Mouse (Mus musculus): ENCODE measurements at regions not wholly inside any gene's neighbourhood (a gene's known extent, or its start where the extent isn't known, plus 50 kb on each side); places are given as distances from the start of the nearest gene placed in this dataset.
A peak's percentile ranks its signal among the peaks of the same experiment; 100 is the strongest.

- no peak for DNase-seq (ENCODE audit: low spot score)
These were observed 55.3 kb upstream of the Ccnd2 start for GRCm38 (mm10) chr6:127207308-127207707.

DNA sequence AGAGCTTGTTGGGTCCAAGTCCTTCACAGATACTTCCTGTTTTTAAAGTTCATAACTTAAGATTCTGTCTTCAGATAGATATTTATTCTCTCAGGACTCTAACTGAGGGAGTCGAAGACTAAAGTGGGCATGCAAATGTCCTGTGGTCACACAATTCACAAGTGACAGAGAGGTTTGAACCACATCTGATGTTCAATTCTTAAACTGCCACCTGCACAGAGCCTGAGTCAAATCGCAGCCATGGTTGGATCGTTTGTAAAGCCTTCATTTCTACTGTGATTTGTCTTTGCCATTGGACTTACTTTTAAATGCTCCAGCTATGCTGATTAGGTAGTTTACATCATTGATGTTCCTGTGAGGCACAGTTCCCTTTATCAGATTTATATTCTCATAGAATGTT lies 61.4 kb upstream of the Ccnd2 start:
- DNase-seq (ENCODE audit: low spot score): no peak

- DNase-seq (ENCODE audit: low spot score): no peak
These were observed 63.9 kb upstream of the Ccnd2 start for GRCm38 (mm10) chr6:127215915-127216314.

- DNase-seq (ENCODE audit: low spot score): no peak
These were observed 66.8 kb upstream of the Ccnd2 start for GRCm38 (mm10) chr6:127218634-127219445.

GRCm38 (mm10) chr6:127219446-127219802 lies 67.4 kb upstream of the Ccnd2 start:
- DNase-seq (ENCODE audit: low spot score): no peak

DNA sequence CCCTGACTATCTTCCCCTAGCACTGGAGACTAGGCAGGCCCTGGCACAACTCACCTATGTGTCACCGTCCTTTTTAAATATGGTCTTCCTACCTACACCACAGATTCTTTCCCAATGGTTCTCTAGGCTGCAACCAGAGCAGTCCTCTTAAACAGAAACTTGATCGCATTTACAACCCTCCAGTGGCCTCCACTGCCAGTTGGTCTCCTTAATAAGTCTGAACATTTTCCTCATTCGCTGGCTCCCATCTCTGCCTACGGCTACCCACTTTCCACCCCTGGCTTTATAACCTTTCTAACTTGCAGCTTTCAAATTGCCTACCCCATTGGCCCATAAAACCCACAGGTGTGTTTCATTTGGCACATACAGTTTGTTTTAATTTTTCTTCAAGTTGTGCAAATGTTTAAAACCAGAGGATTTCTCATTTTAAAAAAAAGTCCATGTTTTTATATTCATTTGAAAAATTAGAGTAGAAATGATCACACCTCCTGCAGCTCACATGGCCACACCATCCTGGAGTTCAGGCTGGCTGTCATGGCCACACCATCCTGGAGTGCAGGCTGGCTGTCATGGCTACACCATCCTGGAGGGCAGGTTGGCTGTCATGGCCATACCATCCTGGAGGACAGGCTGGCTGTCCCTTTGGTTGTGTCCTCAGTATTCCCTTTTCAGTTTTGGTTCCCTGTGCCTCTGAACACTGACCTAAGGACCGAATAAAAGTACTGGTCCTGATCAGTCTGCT lies 74.4 kb upstream of the Ccnd2 start:
- no peak for DNase-seq (ENCODE audit: low spot score)

DNA sequence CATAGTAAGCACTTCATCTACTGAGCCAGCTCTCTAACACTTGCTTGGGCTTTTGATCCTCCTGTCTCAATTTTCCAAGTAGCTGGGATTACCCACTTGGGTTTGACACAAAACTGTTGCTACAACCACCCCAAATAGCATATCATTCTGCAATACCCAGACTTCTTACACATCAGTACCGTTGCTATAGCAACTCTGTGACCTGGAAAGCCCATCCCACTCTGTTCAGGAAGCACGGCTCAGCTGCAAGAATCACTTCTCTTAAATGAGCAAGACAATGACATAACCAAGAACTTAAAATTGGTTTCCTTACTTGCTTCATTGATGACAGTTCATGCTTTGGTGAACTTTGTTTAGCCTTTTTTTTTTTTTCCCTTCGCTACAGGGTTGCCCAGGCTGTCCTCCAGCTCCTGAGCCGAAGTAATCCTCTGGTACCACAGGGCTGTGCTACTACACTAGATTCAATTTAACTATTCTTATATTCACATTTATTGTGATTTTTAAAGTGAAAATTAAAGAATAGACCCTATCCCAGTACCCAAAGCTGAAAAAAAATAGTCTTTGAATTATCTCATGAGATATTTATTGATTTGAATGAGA lies 84.6 kb upstream of the Ccnd2 start:
- no peak for DNase-seq (ENCODE audit: low spot score)

DNA sequence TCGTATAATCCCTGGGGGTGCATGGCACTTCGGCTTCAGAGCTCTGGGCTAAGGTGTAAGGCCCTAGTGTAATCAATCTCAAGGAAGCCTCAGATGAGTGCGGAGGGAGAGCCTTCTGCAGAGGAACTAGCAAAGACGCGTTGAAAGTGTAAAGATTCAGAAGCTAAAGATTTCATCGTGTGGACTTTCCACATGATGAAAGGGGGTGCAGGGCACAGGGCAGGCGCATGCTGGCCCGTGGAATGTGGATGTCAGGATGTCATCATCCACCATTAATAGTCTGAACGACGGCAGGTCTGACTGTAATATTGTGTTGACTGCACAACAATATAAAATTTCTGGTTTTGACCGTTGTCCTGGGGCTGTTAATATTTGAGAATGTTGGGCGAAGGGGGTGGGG lies 85.2 kb upstream of the Ccnd2 start:
- DNase-seq (ENCODE audit: low spot score): no peak

- DNase-seq (ENCODE audit: low spot score): peak; percentile 38
These were observed 87.8 kb upstream of the Ccnd2 start for GRCm38 (mm10) chr6:127239529-127240471.

DNA sequence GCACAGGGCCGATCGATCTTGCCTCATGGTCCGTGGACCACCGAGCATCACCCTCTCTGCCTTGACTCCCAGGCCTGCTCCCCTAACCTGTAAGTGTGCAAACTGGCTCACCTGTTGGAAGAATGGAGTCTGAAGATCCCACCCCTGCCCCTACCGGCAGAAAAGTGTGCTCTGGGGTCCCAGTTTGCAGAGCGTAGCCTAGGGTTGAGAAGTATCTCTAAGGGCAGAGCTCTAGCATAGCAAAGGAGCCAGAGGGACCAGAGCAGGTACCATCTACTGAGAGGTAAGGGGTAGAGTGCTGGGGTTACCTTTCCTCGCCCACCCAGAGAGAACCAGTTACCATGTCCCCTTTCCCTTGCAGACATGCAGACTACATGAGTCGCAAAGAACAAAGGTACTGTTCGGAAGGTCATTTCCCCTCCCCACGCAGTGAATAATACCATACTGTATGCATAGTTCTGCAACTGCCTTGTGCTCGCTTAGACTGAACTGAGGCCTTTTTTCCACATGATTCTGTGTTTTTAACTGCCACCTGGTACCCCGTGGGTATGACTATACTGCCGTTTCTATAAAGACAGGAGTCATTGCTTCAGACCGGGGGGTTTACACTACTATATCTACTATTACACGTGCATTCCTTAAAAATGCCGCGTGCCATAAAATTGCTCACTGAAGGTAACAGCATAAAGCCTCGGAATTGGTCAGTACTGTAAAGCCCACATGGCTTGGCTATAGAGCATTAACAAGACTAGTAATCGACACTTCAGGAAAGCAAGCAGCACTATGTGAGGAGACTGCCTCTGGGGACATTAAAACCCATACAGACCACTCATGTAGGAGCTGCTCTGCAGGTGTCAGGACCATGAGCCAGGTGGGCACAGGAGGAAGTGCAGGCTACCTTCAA lies 88.7 kb upstream of the Ccnd2 start:
- peak; percentile 10 for DNase-seq (ENCODE audit: low spot score)

- DNase-seq (ENCODE audit: low spot score): no peak
These were observed 89.9 kb upstream of the Ccnd2 start for GRCm38 (mm10) chr6:127241693-127242425.

- no peak for DNase-seq (ENCODE audit: low spot score)
These were observed 91.0 kb upstream of the Ccnd2 start for GRCm38 (mm10) chr6:127243032-127243431.

DNA sequence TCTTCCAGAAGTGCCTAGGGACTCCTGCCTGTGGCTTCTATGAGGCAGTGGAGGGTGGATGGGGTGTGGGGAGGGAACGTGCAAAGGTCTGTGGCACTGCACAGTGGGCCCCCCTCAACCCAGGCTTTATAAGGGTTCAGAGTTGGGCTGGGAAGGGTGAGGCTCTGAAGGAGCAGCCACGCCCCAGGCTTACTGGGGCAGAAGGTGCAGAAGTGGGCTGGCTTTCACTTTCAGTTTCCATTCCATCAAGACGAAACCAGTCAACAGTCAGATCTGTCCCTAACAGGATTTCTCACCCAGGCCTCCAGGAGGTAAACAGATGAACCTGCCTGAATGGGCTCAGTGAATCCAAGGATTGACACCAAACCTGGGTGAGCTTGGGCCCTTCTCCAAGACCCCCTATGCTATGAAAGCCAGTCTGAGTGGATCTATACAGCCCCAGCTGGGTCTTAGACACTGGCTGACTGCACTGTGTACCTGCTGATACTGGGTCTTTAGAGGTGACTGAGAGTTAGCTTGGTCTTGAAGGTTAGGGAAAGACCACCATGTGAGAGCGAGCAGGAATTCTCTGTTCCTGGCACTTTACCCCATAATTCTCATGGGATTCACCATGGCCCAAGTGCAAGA lies 93.9 kb upstream of the Ccnd2 start:
- DNase-seq (ENCODE audit: low spot score): peak; percentile 84

DNA sequence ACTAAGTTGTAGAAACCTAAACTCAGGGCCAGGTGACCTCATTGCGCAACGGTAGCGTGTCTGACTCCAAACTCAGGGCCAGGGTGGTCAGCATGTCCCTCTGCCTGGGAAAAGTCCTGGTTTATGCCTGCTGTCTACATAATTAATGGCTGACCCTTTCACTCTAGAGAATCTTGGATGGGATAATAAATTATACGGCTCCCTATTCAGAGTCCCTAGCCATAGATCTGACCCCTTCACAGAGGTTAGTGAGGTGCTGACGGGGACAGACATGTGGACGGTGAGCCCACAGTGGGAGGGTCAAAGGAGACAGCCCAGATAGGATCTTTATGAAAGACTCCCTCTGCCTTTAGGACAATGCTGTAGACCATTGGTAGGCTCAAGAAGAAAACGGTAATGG lies 94.7 kb upstream of the Ccnd2 start:
- DNase-seq (ENCODE audit: low spot score): no peak

DNA sequence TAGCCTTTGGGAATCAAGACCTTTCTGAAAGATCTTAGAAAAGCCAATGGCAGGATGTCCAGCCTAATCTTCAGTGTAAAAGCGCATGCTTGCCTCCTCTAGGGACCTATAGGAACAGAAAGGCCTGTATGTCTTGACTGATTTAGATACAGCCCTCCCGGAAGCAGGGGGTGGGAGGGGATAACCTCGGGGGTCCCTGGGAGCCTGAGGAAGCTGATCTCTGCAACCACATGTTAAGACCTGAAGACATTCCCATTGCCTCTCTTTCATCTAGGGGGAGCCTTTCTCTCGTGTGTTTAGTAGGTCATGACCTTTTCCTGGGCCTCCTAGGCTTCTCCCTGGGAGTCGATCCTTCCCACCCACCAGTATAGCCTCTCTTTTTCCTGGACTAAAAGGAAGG lies 95.3 kb upstream of the Ccnd2 start:
- DNase-seq (ENCODE audit: low spot score): no peak

DNA sequence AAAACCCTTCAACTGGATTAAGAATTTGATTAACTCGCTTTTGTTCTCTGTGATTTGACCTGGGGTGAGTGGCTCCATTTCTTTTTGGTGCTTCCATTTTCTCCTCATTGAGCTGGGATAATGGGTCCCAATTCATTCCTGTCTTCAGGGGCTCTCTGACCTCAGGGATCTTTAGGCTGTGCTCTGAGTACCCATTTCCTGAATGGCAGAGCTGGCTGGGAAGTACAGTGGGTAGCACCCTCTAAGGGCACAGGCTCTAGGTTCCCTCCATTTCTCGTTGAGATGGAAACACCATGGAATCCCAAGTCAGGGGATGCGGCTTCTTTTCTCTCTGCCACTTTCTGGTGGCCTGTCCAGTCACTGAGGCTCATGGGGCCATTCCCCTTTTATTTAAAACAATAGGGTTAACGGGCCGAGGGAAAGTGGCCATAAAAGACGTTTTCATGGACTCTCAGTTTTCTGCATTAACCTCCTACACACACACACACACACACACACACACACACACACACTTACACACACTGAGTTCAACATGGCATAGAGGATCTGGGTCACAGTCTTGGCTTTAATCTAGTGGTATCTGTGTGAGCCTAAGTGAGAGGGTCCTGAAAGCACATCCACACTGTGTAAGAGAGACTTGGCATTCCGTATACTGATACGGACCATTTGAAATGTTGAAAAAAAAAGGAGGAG lies 98.3 kb upstream of the Ccnd2 start:
- no peak for DNase-seq (ENCODE audit: low spot score)

DNA sequence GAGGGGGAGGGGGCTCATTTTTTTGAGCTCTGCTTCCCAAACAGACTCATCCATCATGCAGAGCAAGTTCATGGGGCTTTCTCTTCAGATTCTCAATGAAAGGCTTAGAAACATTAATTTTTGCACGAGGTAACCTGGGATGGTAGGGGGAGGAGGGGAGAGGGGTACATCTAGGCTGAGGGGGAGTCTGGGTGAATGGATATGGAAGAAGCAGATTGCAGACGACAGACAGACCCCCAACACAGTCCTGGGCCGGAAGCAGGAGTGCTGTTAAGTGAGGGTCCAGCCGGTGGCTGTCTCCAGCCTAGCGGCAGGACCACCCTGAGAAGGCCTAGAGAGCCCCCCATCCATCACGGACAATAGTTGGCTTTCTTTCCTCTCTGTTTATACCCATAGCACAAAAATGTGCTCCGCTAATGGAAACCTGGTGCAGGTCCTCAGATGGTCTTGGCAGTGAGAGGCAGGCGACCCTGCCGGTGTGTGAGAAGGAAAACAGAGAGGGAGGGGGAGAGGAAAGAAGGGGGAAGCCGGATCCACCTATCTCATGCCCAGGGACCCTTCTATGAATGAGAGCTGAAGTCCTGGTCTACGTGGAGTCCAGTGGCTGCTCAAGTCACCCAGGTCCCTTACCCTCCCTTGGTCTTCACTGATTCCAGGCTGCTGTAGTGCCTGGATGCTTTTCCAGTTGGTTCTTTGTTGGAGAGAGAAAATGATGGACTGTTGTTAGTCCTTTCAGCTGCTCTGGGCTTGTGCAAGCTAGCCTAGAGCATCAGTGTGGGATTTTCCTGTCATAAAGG lies 99.1 kb upstream of the Ccnd2 start:
- no peak for DNase-seq (ENCODE audit: low spot score)

DNA sequence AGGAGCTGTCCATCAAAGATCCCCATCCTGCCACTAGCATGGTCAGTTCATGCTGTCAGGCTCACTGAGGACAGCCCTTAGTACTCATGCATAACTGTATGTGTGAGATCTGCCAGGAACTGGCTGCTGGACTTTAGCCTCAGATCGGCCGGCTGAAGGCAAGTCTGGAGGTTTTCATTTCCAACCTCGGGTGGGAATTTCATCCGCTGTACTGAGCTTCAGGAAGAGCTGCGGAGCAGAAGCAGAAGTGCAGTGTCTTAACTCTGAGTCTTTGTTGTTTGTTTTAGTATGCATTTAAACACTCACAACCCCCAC lies 99.6 kb upstream of the Ccnd2 start:
- DNase-seq (ENCODE audit: low spot score): no peak

Measured in thymus, postnatal 0 days (tissue).